Comparison of ENCODE assay signal across 18 mouse cellular contexts in genomic region chr2:92913295-92913694, GRCm38 (mm10). TPM values are rescaled to one million over a fixed set of nuclear protein-coding genes. Genes with fewer than 3 reads are reported as not detected.
A peak's percentile ranks its signal among the peaks of the same experiment; 100 is the strongest.
DNase-seq lines count a peak whose midpoint lies in the region; ATAC-seq lines count a peak whose summit lies in the region.
"Had no signal": no experiment of that assay in that cellular context is flagged by ENCODE, and none has a peak within 500 bp of the region (broad histone marks: within the 10 kb centered on the region; RNA-seq: fewer than 3 reads in every experiment).

No protein-coding gene starts in this region.

- H3K27me3 ChIP-seq in forebrain, embryonic 13.5 days, result peaks cover 26% of the 10 kb centered on the region
- H3K27me3 ChIP-seq in forebrain, embryonic 10.5 days (ENCODE audit: poor library complexity, severe bottlenecking), result peaks cover 60% of the 10 kb centered on the region
- H3K27me3 ChIP-seq in neural tube, embryonic 13.5 days, result peaks cover 42% of the 10 kb centered on the region
- peaks cover 8% of the 10 kb centered on the region; the same call in 1 of the 2 replicates for H3K27me3 ChIP-seq in neural tube, embryonic 15.5 days (replicated peaks)
- H3K27me3 ChIP-seq in hindbrain, embryonic 16.5 days (replicated peaks; ENCODE audit: control insufficient read depth, insufficient read depth, low read length), result no peaks in the 10 kb centered on the region
- H3K27me3 ChIP-seq in heart, embryonic 11.5 days (ENCODE audit: control insufficient read depth, insufficient read depth, low read length), result peaks cover 45% of the 10 kb centered on the region
- peaks cover 15% of the 10 kb centered on the region for H3K27me3 ChIP-seq in kidney, embryonic 14.5 days (ENCODE audit: control insufficient read depth, insufficient read depth, low read length)

- peaks cover 54% of the 10 kb centered on the region for H3K4me1 ChIP-seq in forebrain, embryonic 13.5 days
- H3K4me1 ChIP-seq in forebrain, embryonic 10.5 days, result peaks cover 51% of the 10 kb centered on the region
- peaks cover 65% of the 10 kb centered on the region for H3K4me1 ChIP-seq in neural tube, embryonic 13.5 days (replicated peaks)
- H3K4me1 ChIP-seq in neural tube, embryonic 15.5 days, result peaks cover 57% of the 10 kb centered on the region
- peaks cover 37% of the 10 kb centered on the region for H3K4me1 ChIP-seq in hindbrain, embryonic 16.5 days (ENCODE audit: control insufficient read depth, insufficient read depth, low read depth, low read length)
- peaks cover 4% of the 10 kb centered on the region for H3K4me1 ChIP-seq in heart, embryonic 11.5 days (ENCODE audit: control insufficient read depth, insufficient read depth, low read length)
- H3K4me1 ChIP-seq in kidney, embryonic 14.5 days (ENCODE audit: control insufficient read depth, insufficient read depth, low read length), result peaks cover 27% of the 10 kb centered on the region

- ATAC-seq in forebrain, embryonic 13.5 days, result no peak
- ATAC-seq in neural tube, embryonic 13.5 days (ENCODE audit: low read depth), result no peak
- no peak for ATAC-seq in neural tube, embryonic 15.5 days (ENCODE audit: low FRiP score)
- ATAC-seq in hindbrain, embryonic 16.5 days, result no peak
- ATAC-seq in heart, embryonic 11.5 days (replicated peaks; ENCODE audit: insufficient number of reproducible peaks, low FRiP score, low TSS enrichment), result no peak
- no peak for ATAC-seq in kidney, embryonic 14.5 days (ENCODE audit: low FRiP score, low TSS enrichment)
- ATAC-seq: intestine, embryonic 16.5 days had no signal

- no peak overlapping the region; the same call in 1 of the 2 replicates for H3K9ac ChIP-seq in forebrain, embryonic 13.5 days
- H3K9ac ChIP-seq in neural tube, embryonic 13.5 days, result no peak overlapping the region
- H3K9ac ChIP-seq in neural tube, embryonic 15.5 days (replicated peaks), result no peak overlapping the region
- 0 out of 2 replicates have a peak overlapping the region, but pooled peaks have one; percentile 8 for H3K9ac ChIP-seq in hindbrain, embryonic 16.5 days (ENCODE audit: low read depth, low read length)
- no peak overlapping the region for H3K9ac ChIP-seq in heart, embryonic 11.5 days (ENCODE audit: low read depth, low read length)
- no peak overlapping the region for H3K9ac ChIP-seq in kidney, embryonic 14.5 days (ENCODE audit: low read depth, low read length)
- H3K9ac ChIP-seq: embryonic facial prominence, embryonic 13.5 days; heart, embryonic 12.5 days; liver, embryonic 13.5 days; lung, embryonic 15.5 days had no signal

- peak overlapping the region; percentile 54; the same call in 1 of the 2 replicates for H3K27ac ChIP-seq in forebrain, embryonic 13.5 days
- H3K27ac ChIP-seq in forebrain, embryonic 10.5 days, result no peak overlapping the region
- peak overlapping the region; percentile 64 for H3K27ac ChIP-seq in neural tube, embryonic 13.5 days (replicated peaks)
- no peak overlapping the region for H3K27ac ChIP-seq in neural tube, embryonic 15.5 days (replicated peaks)
- H3K27ac ChIP-seq in hindbrain, embryonic 16.5 days (ENCODE audit: low read depth, low read length), result no peak overlapping the region
- H3K27ac ChIP-seq in heart, embryonic 11.5 days (ENCODE audit: low read depth, low read length), result no peak overlapping the region
- no peak overlapping the region for H3K27ac ChIP-seq in kidney, embryonic 14.5 days (ENCODE audit: low read depth, low read length)
- H3K27ac ChIP-seq: embryonic facial prominence, embryonic 13.5 days; layer of hippocampus, adult 2 months; limb, embryonic 10.5 days; liver, embryonic 13.5 days; lung, embryonic 15.5 days had no signal

- no peak overlapping the region for H3K4me3 ChIP-seq in forebrain, embryonic 13.5 days
- no peak overlapping the region for H3K4me3 ChIP-seq in forebrain, embryonic 10.5 days
- H3K4me3 ChIP-seq in neural tube, embryonic 13.5 days, result no peak overlapping the region
- H3K4me3 ChIP-seq in neural tube, embryonic 15.5 days (replicated peaks), result no peak overlapping the region
- no peak overlapping the region for H3K4me3 ChIP-seq in hindbrain, embryonic 16.5 days (ENCODE audit: low read length)
- no peak overlapping the region for H3K4me3 ChIP-seq in heart, embryonic 11.5 days (ENCODE audit: low read depth, low read length)
- H3K4me3 ChIP-seq in kidney, embryonic 14.5 days (ENCODE audit: low read length), result no peak overlapping the region
- H3K4me3 ChIP-seq: embryonic facial prominence, embryonic 13.5 days; heart, embryonic 12.5 days; layer of hippocampus, adult 2 months; limb, embryonic 10.5 days; liver, embryonic 13.5 days; lung, embryonic 15.5 days had no signal

- no peaks in the 10 kb centered on the region for H3K9me3 ChIP-seq in forebrain, embryonic 13.5 days (replicated peaks)
- H3K9me3 ChIP-seq in forebrain, embryonic 10.5 days, result no peaks in the 10 kb centered on the region
- no peaks in the 10 kb centered on the region for H3K9me3 ChIP-seq in neural tube, embryonic 13.5 days
- H3K9me3 ChIP-seq in neural tube, embryonic 15.5 days (replicated peaks), result no peaks in the 10 kb centered on the region
- no peaks in the 10 kb centered on the region for H3K9me3 ChIP-seq in hindbrain, embryonic 16.5 days (ENCODE audit: control insufficient read depth, low read length)
- H3K9me3 ChIP-seq in heart, embryonic 11.5 days (replicated peaks; ENCODE audit: control insufficient read depth, low read length), result no peaks in the 10 kb centered on the region
- no peaks in the 10 kb centered on the region for H3K9me3 ChIP-seq in kidney, embryonic 14.5 days (ENCODE audit: control insufficient read depth, low read length)
- H3K9me3 ChIP-seq: heart, embryonic 12.5 days; limb, embryonic 10.5 days; liver, embryonic 13.5 days; lung, embryonic 15.5 days had no signal

- 9% methylated on average over 9 of the region's 9 CpGs for WGBS in forebrain, embryonic 13.5 days
- 11% methylated on average over 9 of the region's 9 CpGs for WGBS in forebrain, embryonic 10.5 days
- 8% methylated on average over 9 of the region's 9 CpGs for WGBS in neural tube, embryonic 13.5 days
- WGBS in neural tube, embryonic 15.5 days, result 10% methylated on average over 9 of the region's 9 CpGs
- 6% methylated on average over 9 of the region's 9 CpGs for WGBS in hindbrain, embryonic 16.5 days
- 16% methylated on average over 9 of the region's 9 CpGs for WGBS in heart, embryonic 11.5 days (ENCODE audit: insufficient replicate concordance)
- 18% methylated on average over 9 of the region's 9 CpGs for WGBS in kidney, embryonic 14.5 days

- DNase-seq in forebrain, embryonic 10.5 days (ENCODE audit: extremely low spot score, low spot score), result no peak
- peak; percentile 56 for DNase-seq in thymus, postnatal 14 days
- DNase-seq: adrenal gland, adult 2 months; cerebellum, adult 11 months; kidney, postnatal 10 days; liver, embryonic 13.5 days had no signal

- 0 out of 2 replicates have a peak overlapping the region, but pooled peaks have one; percentile 15 for H3K4me2 ChIP-seq in forebrain, embryonic 13.5 days
- H3K4me2 ChIP-seq in neural tube, embryonic 13.5 days, result peak overlapping the region; percentile 71; the same call in 1 of the 2 replicates
- H3K4me2 ChIP-seq in neural tube, embryonic 15.5 days, result no peak overlapping the region
- H3K4me2 ChIP-seq in hindbrain, embryonic 16.5 days (ENCODE audit: low read length), result no peak overlapping the region
- no peak overlapping the region for H3K4me2 ChIP-seq in heart, embryonic 11.5 days
- no peak overlapping the region for H3K4me2 ChIP-seq in kidney, embryonic 14.5 days (replicated peaks; ENCODE audit: low read depth, low read length)
- H3K4me2 ChIP-seq: embryonic facial prominence, embryonic 13.5 days; heart, embryonic 12.5 days; liver, embryonic 13.5 days; lung, embryonic 15.5 days had no signal

- no peaks in the 10 kb centered on the region for H3K36me3 ChIP-seq in forebrain, embryonic 13.5 days (ENCODE audit: poor library complexity, severe bottlenecking)
- H3K36me3 ChIP-seq in forebrain, embryonic 10.5 days (replicated peaks), result no peaks in the 10 kb centered on the region
- no peaks in the 10 kb centered on the region for H3K36me3 ChIP-seq in neural tube, embryonic 13.5 days
- H3K36me3 ChIP-seq in neural tube, embryonic 15.5 days, result no peaks in the 10 kb centered on the region
- H3K36me3 ChIP-seq in hindbrain, embryonic 16.5 days (ENCODE audit: control insufficient read depth, insufficient read depth, low read length), result no peaks in the 10 kb centered on the region
- no peaks in the 10 kb centered on the region for H3K36me3 ChIP-seq in heart, embryonic 11.5 days (ENCODE audit: control insufficient read depth, insufficient read depth, low read length)
- no peaks in the 10 kb centered on the region for H3K36me3 ChIP-seq in kidney, embryonic 14.5 days (ENCODE audit: control insufficient read depth, insufficient read depth, low read length)
- H3K36me3 ChIP-seq: embryonic facial prominence, embryonic 13.5 days; heart, embryonic 12.5 days; limb, embryonic 10.5 days; liver, embryonic 13.5 days; lung, embryonic 15.5 days had no signal

RNA-seq across cellular contexts. Expression of gene Syt13, which starts 1.6 kb away (rescaled TPM):
- polyA plus RNA-seq in forebrain, embryonic 13.5 days (2015; fragmentation: Nextera tagmentation; extraction: Ambion mirVana), result 18.5 and 37.1 TPM in 2 replicates
- polyA plus RNA-seq in forebrain, embryonic 10.5 days (2016; fragmentation: Nextera tagmentation; extraction: Ambion mirVana), result 3.2 and 3.7 TPM in 2 replicates
- polyA plus RNA-seq in neural tube, embryonic 13.5 days (2015; fragmentation: Nextera tagmentation; extraction: Ambion mirVana), result 46.8 and 52.3 TPM in 2 replicates
- 43.6 and 46.0 TPM in 2 replicates for polyA plus RNA-seq in neural tube, embryonic 15.5 days (2015; fragmentation: Nextera tagmentation; extraction: Ambion mirVana)
- polyA plus RNA-seq in hindbrain, embryonic 16.5 days (2015; fragmentation: Nextera tagmentation; extraction: Ambion mirVana), result 61.7 and 66.6 TPM in 2 replicates
- 0.25 and 0.52 TPM in 2 replicates for polyA plus RNA-seq in heart, embryonic 11.5 days (2014; fragmentation: Nextera tagmentation; extraction: Ambion mirVana)
- polyA plus RNA-seq in kidney, embryonic 14.5 days (2014; fragmentation: Nextera tagmentation; extraction: Ambion mirVana), result 2.6 and 4.6 TPM in 2 replicates

Comparison
In these comparisons a context has a peak if more than half of its experiments do, and no peak if none do; other contexts are left out.
1. H3K27ac ChIP-seq: peak in forebrain, embryonic 13.5 days (single experiment) and neural tube, embryonic 13.5 days (single experiment); none in forebrain, embryonic 10.5 days (single experiment), neural tube, embryonic 15.5 days (single experiment), hindbrain, embryonic 16.5 days (single experiment), heart, embryonic 11.5 days (single experiment) and kidney, embryonic 14.5 days (single experiment).
2. H3K4me2 ChIP-seq: peak in forebrain, embryonic 13.5 days (single experiment) and neural tube, embryonic 13.5 days (single experiment); none in neural tube, embryonic 15.5 days (single experiment), hindbrain, embryonic 16.5 days (single experiment), heart, embryonic 11.5 days (single experiment) and kidney, embryonic 14.5 days (single experiment).